8 mouse cellular contexts compared by ENCODE assay signal in genomic region chr8:70500386-70501301, GRCm38 (mm10). TPM values are rescaled to one million over a fixed set of nuclear protein-coding genes. Genes with fewer than 3 reads are reported as not detected.
A peak's percentile ranks its signal among the peaks of the same experiment; 100 is the strongest.
DNase-seq lines count a peak whose midpoint lies in the region; ATAC-seq and TF ChIP-seq lines count a peak whose summit lies in the region.
"Had no signal": no experiment of that assay in that cellular context is flagged by ENCODE, and none has a peak within 500 bp of the region (broad histone marks: within the 10 kb centered on the region; RNA-seq: fewer than 3 reads in every experiment).

No protein-coding gene starts in this region.

- no peak for DNase-seq in testis, postnatal 10 days (ENCODE audit: low spot score)
- no peak for DNase-seq in layer of hippocampus, adult 8-10 months (ENCODE audit: low spot score in 2 of 2)
- no peak for DNase-seq in Muller cell, postnatal 12 days (ENCODE audit: inconsistent ontology term)

- H3K9ac ChIP-seq in embryonic facial prominence, embryonic 12.5 days, result no peak overlapping the region
- no peak overlapping the region for H3K9ac ChIP-seq in kidney, embryonic 16.5 days (replicated peaks; ENCODE audit: low read length)
- H3K9ac ChIP-seq in midbrain, embryonic 13.5 days (replicated peaks), result no peak overlapping the region

- H3K4me2 ChIP-seq in embryonic facial prominence, embryonic 12.5 days (replicated peaks), result peak overlapping the region; percentile 35; the same call in 1 of the 2 replicates
- H3K4me2 ChIP-seq in kidney, embryonic 16.5 days (replicated peaks; ENCODE audit: low read depth, low read length), result peak overlapping the region; percentile 45
- H3K4me2 ChIP-seq in midbrain, embryonic 13.5 days (replicated peaks), result peak overlapping the region; percentile 29

- no peak for ATAC-seq in embryonic facial prominence, embryonic 12.5 days (ENCODE audit: insufficient number of reproducible peaks, insufficient read depth, low FRiP score, low TSS enrichment)
- ATAC-seq in kidney, embryonic 16.5 days (ENCODE audit: low FRiP score, low TSS enrichment), result no peak
- no peak for ATAC-seq in midbrain, embryonic 13.5 days

- H3K27me3 ChIP-seq in testis, adult 2 months (ENCODE audit: control insufficient read depth, insufficient read depth, low read length), result no peaks in the 10 kb centered on the region
- H3K27me3 ChIP-seq in embryonic facial prominence, embryonic 12.5 days, result peaks cover 65% of the 10 kb centered on the region
- H3K27me3 ChIP-seq in kidney, embryonic 16.5 days (ENCODE audit: insufficient read depth, low read length), result peaks cover 86% of the 10 kb centered on the region
- H3K27me3 ChIP-seq in midbrain, embryonic 13.5 days, result peaks cover 88% of the 10 kb centered on the region

- TF ChIP-seq POLR2A in testis, adult 2 months (IDR thresholded peaks at IDR 0.05; ENCODE audit: control insufficient read depth, low read depth, low read length), result peak; percentile 39; the same call in 1 of the 2 replicates

- WGBS in embryonic facial prominence, embryonic 12.5 days, result 11% methylated on average over 39 of the region's 39 CpGs
- 9% methylated on average over 39 of the region's 39 CpGs for WGBS in kidney, embryonic 16.5 days
- WGBS in midbrain, embryonic 13.5 days, result 5% methylated on average over 39 of the region's 39 CpGs

- H3K4me1 ChIP-seq in testis, adult 2 months (ENCODE audit: control insufficient read depth, insufficient read depth, low read length), result peaks cover 46% of the 10 kb centered on the region
- peaks cover 63% of the 10 kb centered on the region for H3K4me1 ChIP-seq in embryonic facial prominence, embryonic 12.5 days
- peaks cover 35% of the 10 kb centered on the region for H3K4me1 ChIP-seq in kidney, embryonic 16.5 days (ENCODE audit: insufficient read depth, low read length)
- peaks cover 33% of the 10 kb centered on the region for H3K4me1 ChIP-seq in midbrain, embryonic 13.5 days (replicated peaks)

- H3K9me3 ChIP-seq in embryonic facial prominence, embryonic 12.5 days, result no peaks in the 10 kb centered on the region
- H3K9me3 ChIP-seq in kidney, embryonic 16.5 days (ENCODE audit: low read length), result no peaks in the 10 kb centered on the region
- H3K9me3 ChIP-seq in midbrain, embryonic 13.5 days, result no peaks in the 10 kb centered on the region

- H3K4me3 ChIP-seq in testis, adult 2 months (ENCODE audit: control insufficient read depth, low read depth, low read length), result peak overlapping the region; percentile 82
- peak overlapping the region; percentile 17; the same call in 1 of the 2 replicates for H3K4me3 ChIP-seq in embryonic facial prominence, embryonic 12.5 days
- peak overlapping the region; percentile 26 for H3K4me3 ChIP-seq in kidney, embryonic 16.5 days (ENCODE audit: low read length)
- H3K4me3 ChIP-seq in midbrain, embryonic 13.5 days (replicated peaks), result 0 out of 2 replicates have a peak overlapping the region, but pooled peaks have one; percentile 3

- no peak for TF ChIP-seq CTCF in testis, adult 2 months (IDR thresholded peaks at IDR 0.05; ENCODE audit: control insufficient read depth, insufficient read depth, insufficient replicate concordance, low read depth, low read length)

- no peaks in the 10 kb centered on the region for H3K36me3 ChIP-seq in testis, adult 2 months (ENCODE audit: control insufficient read depth, insufficient read depth, low read length)
- 0 out of 2 replicates have a peak, but pooled peaks cover 4% of the 10 kb centered on the region for H3K36me3 ChIP-seq in embryonic facial prominence, embryonic 12.5 days
- no peaks in the 10 kb centered on the region; the same call in 1 of the 2 replicates for H3K36me3 ChIP-seq in kidney, embryonic 16.5 days (ENCODE audit: insufficient read depth, low read length)
- peaks cover 11% of the 10 kb centered on the region; the same call in 1 of the 2 replicates for H3K36me3 ChIP-seq in midbrain, embryonic 13.5 days

- no peak overlapping the region for H3K27ac ChIP-seq in testis, adult 2 months (ENCODE audit: control insufficient read depth, insufficient read depth, low read depth, low read length)
- H3K27ac ChIP-seq in embryonic facial prominence, embryonic 12.5 days, result no peak overlapping the region
- H3K27ac ChIP-seq in kidney, embryonic 16.5 days (ENCODE audit: low read length), result no peak overlapping the region
- H3K27ac ChIP-seq in midbrain, embryonic 13.5 days, result no peak overlapping the region

RNA-seq across cellular contexts. Expression of gene Rex1bd, which starts 5.9 kb away (rescaled TPM):
- 23.9 and 26.9 TPM in 2 replicates for polyA plus RNA-seq in testis, adult 2 months (2012; rRNA removed)
- 145 and 146 TPM in 2 replicates for polyA plus RNA-seq in embryonic facial prominence, embryonic 12.5 days (2016; fragmentation: Nextera tagmentation; extraction: Ambion mirVana)
- 133 and 135 TPM in 2 replicates for polyA plus RNA-seq in kidney, embryonic 16.5 days (2015; fragmentation: Nextera tagmentation; extraction: Ambion mirVana)
- 152 and 155 TPM in 2 replicates for polyA plus RNA-seq in midbrain, embryonic 13.5 days (2015; fragmentation: Nextera tagmentation; extraction: Ambion mirVana)
- total RNA-seq in layer of hippocampus, adult 8-10 months (2022), result 100 to 1,000 TPM in 2 of 4 experiments, 10 to 100 TPM in 2; 86.4 to 104 (median 97.3) TPM

RNA-seq across cellular contexts. Expression of gene Crlf1, which starts 7.7 kb away (rescaled TPM):
- 126 and 137 TPM in 2 replicates for polyA plus RNA-seq in testis, adult 2 months (2012; rRNA removed)
- polyA plus RNA-seq in embryonic facial prominence, embryonic 12.5 days (2016; fragmentation: Nextera tagmentation; extraction: Ambion mirVana), result 70.1 and 74.4 TPM in 2 replicates
- 29.3 and 30.7 TPM in 2 replicates for polyA plus RNA-seq in kidney, embryonic 16.5 days (2015; fragmentation: Nextera tagmentation; extraction: Ambion mirVana)
- polyA plus RNA-seq in midbrain, embryonic 13.5 days (2015; fragmentation: Nextera tagmentation; extraction: Ambion mirVana), result 0.97 and 1.1 TPM in 2 replicates
- 10 to 100 TPM; 20.4 to 31.5 (median 30.1) TPM for total RNA-seq in layer of hippocampus, adult 8-10 months (2022)

RNA-seq across cellular contexts. Expression of gene Uba52, which starts 10.0 kb away (rescaled TPM):
- 768 and 853 TPM in 2 replicates for polyA plus RNA-seq in testis, adult 2 months (2012; rRNA removed)
- 863 and 916 TPM in 2 replicates for polyA plus RNA-seq in embryonic facial prominence, embryonic 12.5 days (2016; fragmentation: Nextera tagmentation; extraction: Ambion mirVana)
- 869 and 882 TPM in 2 replicates for polyA plus RNA-seq in kidney, embryonic 16.5 days (2015; fragmentation: Nextera tagmentation; extraction: Ambion mirVana)
- 680 and 755 TPM in 2 replicates for polyA plus RNA-seq in midbrain, embryonic 13.5 days (2015; fragmentation: Nextera tagmentation; extraction: Ambion mirVana)
- total RNA-seq in layer of hippocampus, adult 8-10 months (2022), result 1,000 to 10,000 TPM in 2 of 4 experiments, 100 to 1,000 TPM in 2; 772 to 1,065 (median 933) TPM

RNA-seq across cellular contexts. Expression of gene Tmem59l, which starts 13.5 kb away (rescaled TPM):
- 62.6 and 62.9 TPM in 2 replicates for polyA plus RNA-seq in testis, adult 2 months (2012; rRNA removed)
- polyA plus RNA-seq in embryonic facial prominence, embryonic 12.5 days (2016; fragmentation: Nextera tagmentation; extraction: Ambion mirVana), result 27.1 and 29.6 TPM in 2 replicates
- 6.5 and 7.0 TPM in 2 replicates for polyA plus RNA-seq in kidney, embryonic 16.5 days (2015; fragmentation: Nextera tagmentation; extraction: Ambion mirVana)
- 60.6 and 61.5 TPM in 2 replicates for polyA plus RNA-seq in midbrain, embryonic 13.5 days (2015; fragmentation: Nextera tagmentation; extraction: Ambion mirVana)
- total RNA-seq in layer of hippocampus, adult 8-10 months (2022), result 100 to 1,000 TPM; 284 to 307 (median 293) TPM
- polyA plus RNA-seq: heart, postnatal 0 days had no signal

RNA-seq across cellular contexts. Expression of gene Klhl26, which starts 23.9 kb away (rescaled TPM):
- 3.6 and 4.8 TPM in 2 replicates for polyA plus RNA-seq in testis, adult 2 months (2012; rRNA removed)
- polyA plus RNA-seq in embryonic facial prominence, embryonic 12.5 days (2016; fragmentation: Nextera tagmentation; extraction: Ambion mirVana), result 27.7 and 29.6 TPM in 2 replicates
- polyA plus RNA-seq in kidney, embryonic 16.5 days (2015; fragmentation: Nextera tagmentation; extraction: Ambion mirVana), result 25.0 and 26.8 TPM in 2 replicates
- 19.3 and 22.2 TPM in 2 replicates for polyA plus RNA-seq in midbrain, embryonic 13.5 days (2015; fragmentation: Nextera tagmentation; extraction: Ambion mirVana)
- total RNA-seq in layer of hippocampus, adult 8-10 months (2022), result 10 to 100 TPM; 48.4 to 56.6 (median 53.1) TPM

Comparison
In these comparisons a context has a peak if more than half of its experiments do, and no peak if none do; other contexts are left out.
1. H3K4me3 ChIP-seq: peak in every context shown above with its lines; median percentile 82 in testis, adult 2 months; 26 in kidney, embryonic 16.5 days; 17 in embryonic facial prominence, embryonic 12.5 days; 3 in midbrain, embryonic 13.5 days.
2. RNA of gene Crlf1, which starts 7.7 kb away (polyA plus RNA-seq): 126 to 137 TPM in testis, adult 2 months, 70.1 to 74.4 TPM in embryonic facial prominence, embryonic 12.5 days and 29.3 to 30.7 TPM in kidney, embryonic 16.5 days; 0.97 to 1.1 TPM in midbrain, embryonic 13.5 days; every median in the first group is over 10 times any median in the second.
3. Peak in every context shown above with its lines, with median percentiles within 50 percentile points of each other: H3K4me2 ChIP-seq.